Mouse (Mus musculus): Measurements from ENCODE around the gene Gm8653.
"Not testable (repeated sequence)": the region's sequence is repeated elsewhere in the genome, so short reads cannot be mapped to it uniquely, and the experiment has no call there.

The Gm8653 gene

DNA sequence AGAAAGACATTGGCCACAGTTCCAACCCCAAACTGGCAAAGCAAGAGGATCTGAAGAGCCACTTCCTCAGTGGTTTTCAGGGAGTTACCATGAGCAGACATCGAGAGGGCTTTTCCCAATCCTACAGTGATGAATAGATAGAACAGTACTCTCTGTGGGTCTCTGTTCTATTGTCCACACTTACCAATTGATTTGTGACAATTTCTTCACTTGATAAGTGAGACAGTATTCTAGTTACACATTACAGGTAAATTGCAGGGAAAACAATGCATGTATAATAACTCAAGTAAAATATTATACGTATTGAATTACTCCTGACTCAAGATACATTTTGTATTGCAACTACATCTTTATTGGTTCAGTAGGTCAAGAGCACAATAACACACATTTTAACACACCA, at the start of gene Gm8653:
TSS of gene Gm8653 (minus strand) at position 101 of the 400 bp plus-strand sequence.
- DNase-seq (ENCODE audit: low spot score) = not testable (repeated sequence)

- DNase-seq (ENCODE audit: low spot score) = not testable (repeated sequence)
These were observed 28.3 kb upstream of the Gm8653 start, which contains the start of gene Gm8453 for GRCm38 (mm10) chr7:22229384-22229783. Gene Gm8453 (minus strand): TSS chr7:22229484.

DNA sequence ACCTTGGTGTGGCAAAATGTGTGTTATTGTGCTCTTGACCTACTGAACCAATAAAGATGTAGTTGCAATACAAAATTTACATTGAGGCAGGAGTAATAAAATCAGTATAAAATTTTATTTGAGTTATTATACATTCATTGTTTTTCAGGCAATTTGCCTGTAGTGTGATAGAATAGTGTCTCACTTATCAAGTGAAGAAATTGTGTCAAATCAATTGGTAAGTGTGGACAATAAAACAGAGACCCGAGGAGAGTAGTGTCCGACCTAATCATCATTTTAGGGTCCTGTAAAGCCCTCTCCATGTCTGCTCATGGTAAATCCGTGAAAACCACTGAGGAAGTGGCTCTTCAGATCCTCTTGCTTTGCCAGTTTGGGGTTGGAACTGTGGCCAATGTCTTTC, 12.0 kb downstream of the Gm8653 start, which contains the start of gene Vmn1r143:
TSS of gene Vmn1r143 (plus strand) at position 301 of the 400 bp plus-strand sequence.
- DNase-seq (ENCODE audit: low spot score) = not testable (repeated sequence)

DNA sequence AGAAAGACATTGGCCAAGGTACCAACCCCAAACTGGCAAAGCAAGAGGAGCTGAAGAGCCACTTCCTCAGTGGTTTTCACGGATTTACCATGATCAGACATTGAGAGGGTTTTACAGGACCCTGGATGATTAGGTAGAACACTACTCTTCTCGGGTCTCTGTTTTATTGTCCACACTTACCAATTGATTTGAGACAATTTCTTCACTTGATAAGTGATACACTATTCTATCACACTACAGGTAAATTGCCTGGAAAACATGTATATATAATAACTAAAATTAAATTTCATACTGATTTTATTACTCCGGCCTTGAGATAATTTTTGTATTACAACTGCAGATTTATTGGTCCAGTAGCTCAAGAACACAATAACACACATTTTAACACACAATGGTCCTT, 37.1 kb downstream of the Gm8653 start, which contains the start of gene Vmn1r142:
TSS of gene Vmn1r142 (minus strand) at position 101 of the 400 bp plus-strand sequence.
- not testable (repeated sequence) for DNase-seq (ENCODE audit: low spot score)

All from ovary, postnatal 10 days (tissue).